Mouse (Mus musculus) heart, embryonic 14.5 days (tissue): ENCODE measurements at regions not wholly inside any gene's neighbourhood (a gene's known extent, or its start where the extent isn't known, plus 50 kb on each side); places are given as distances from the start of the nearest gene placed in this dataset.

ENCODE experiments used
- ATAC-seq: fragments of 200-750 bp; cut with Nextera tagmentation; 2 replicates; pipeline ENCODE4 v1.8.0; 2017; ENCODE audit warnings: low read depth, moderate TSS enrichment; ENCODE audit not compliant: insufficient number of reproducible peaks, insufficient read depth, low FRiP score
- H3K27ac ChIP-seq, 2 experiments: fragments of 200-500 bp in 1 of 2; fragments of 300-500 bp in 1 of 2; sonication (generic) in 1 of 2; replicated peaks in 1 of 2; 2 replicates each; pipeline ENCODE4 v1.5.1; 2012 to 2014; ENCODE audit warnings: low read depth in 2 of 2, low read length in 2 of 2, control low read depth in 1 of 2, mild to moderate bottlenecking in 1 of 2, mixed read lengths in 1 of 2; ENCODE audit not compliant: control insufficient read depth in 1 of 2, insufficient read depth in 1 of 2
- H3K27me3 ChIP-seq: fragments of 300-500 bp; sonication (generic); 2 replicates; pipeline ENCODE4 v1.6.1; 2014; ENCODE audit warnings: mild to moderate bottlenecking, low read length, control low read depth; ENCODE audit not compliant: control insufficient read depth, insufficient read depth
- H3K36me3 ChIP-seq: fragments of 300-500 bp; sonication (generic); 2 replicates; pipeline ENCODE4 v1.6.1; 2014; ENCODE audit warnings: mild to moderate bottlenecking, control low read depth, low read length, mixed read lengths; ENCODE audit not compliant: control insufficient read depth, insufficient read depth
- H3K4me1 ChIP-seq, 2 experiments: fragments of 200-500 bp in 1 of 2; fragments of 300-500 bp in 1 of 2; sonication (generic) in 1 of 2; 2 replicates each; pipeline ENCODE4 v1.6.1; 2012 to 2014; ENCODE audit warnings: low read length in 2 of 2, control low read depth in 1 of 2, mixed read lengths in 1 of 2; ENCODE audit not compliant: control insufficient read depth in 2 of 2, insufficient read depth in 2 of 2
- H3K4me2 ChIP-seq: fragments of 300-500 bp; sonication (generic); 2 replicates; pipeline ENCODE4 v1.6.1; 2014; ENCODE audit warnings: mild to moderate bottlenecking, low read length
- H3K4me3 ChIP-seq, 2 experiments: fragments of 200-500 bp in 1 of 2; fragments of 300-500 bp in 1 of 2; sonication (generic) in 1 of 2; 2 replicates each; pipeline ENCODE4 v1.5.1; 2012 to 2014; ENCODE audit warnings: low read length in 2 of 2, mild to moderate bottlenecking in 2 of 2, control low read depth in 1 of 2, low read depth in 1 of 2, moderate library complexity in 1 of 2; ENCODE audit not compliant: control insufficient read depth in 1 of 2, insufficient read depth in 1 of 2
- H3K9ac ChIP-seq: fragments of 300-500 bp; sonication (generic); 2 replicates; pipeline ENCODE4 v1.6.1; 2014; ENCODE audit warnings: mild to moderate bottlenecking, low read length
- H3K9me3 ChIP-seq: fragments of 300-500 bp; sonication (generic); 2 replicates; pipeline ENCODE4 v1.6.1; 2016; ENCODE audit warnings: low read length, control low read depth; ENCODE audit not compliant: control insufficient read depth
- WGBS: fragments of 180-500 bp; shearing (Covaris S2); extraction: QIAGEN DNeasy Blood & Tissue Kit; methylation state at CpG from one replicate; pipeline ENCODE4 v1.1.7; 2014; 5-methylcytosine and 5-hydroxymethylcytosine counted together

GRCm38 (mm10) chr1:186171691-186172090 lies 54.6 kb upstream of the Lyplal1 start:
- no peak for ATAC-seq
- no peak overlapping the region for H3K9ac ChIP-seq
- no peak overlapping the region for H3K4me2 ChIP-seq
- 0 out of 2 replicates have a peak, but pooled peaks cover 5% of the 10 kb centered on the region for H3K9me3 ChIP-seq
- H3K36me3 ChIP-seq: no peaks in the 10 kb centered on the region
- 89% methylated on average over 6 of the region's 6 CpGs for WGBS
- no peak overlapping the region for H3K4me3 ChIP-seq
- no peak overlapping the region for H3K27ac ChIP-seq
- H3K27me3 ChIP-seq: no peaks in the 10 kb centered on the region
- no peaks in the 10 kb centered on the region for H3K4me1 ChIP-seq
